In genomic region chr9:48559482-48560139, GRCm38 (mm10) we compare ENCODE assay signal across 9 mouse cellular contexts. TPM values are rescaled to one million over a fixed set of nuclear protein-coding genes. Genes with fewer than 3 reads are reported as not detected.
A peak's percentile ranks its signal among the peaks of the same experiment; 100 is the strongest.
DNase-seq lines count a peak whose midpoint lies in the region; ATAC-seq and TF ChIP-seq lines count a peak whose summit lies in the region.
"Had no signal": no experiment of that assay in that cellular context is flagged by ENCODE, and none has a peak within 500 bp of the region (broad histone marks: within the 10 kb centered on the region; RNA-seq: fewer than 3 reads in every experiment).

No protein-coding gene starts in this region.

- in situ Hi-C loops in CH12.LX (cut with MboI; ENCODE audit: low pct_ligation_motif_present, low pct_unique_long_range_greater_than_20kb, low sequenced_read_pairs), result no loop called here

- peak; percentile 73 for TF ChIP-seq EP300 in CH12.LX (IDR thresholded peaks at IDR 0.05; ENCODE audit: low read length)
- TF ChIP-seq EP300 in stomach, postnatal 0 days (optimal IDR thresholded peaks at IDR 0.05), result no peak

- H3K4me1 ChIP-seq in hindbrain, embryonic 11.5 days (replicated peaks; ENCODE audit: control insufficient read depth, insufficient read depth, low read length), result no peaks in the 10 kb centered on the region
- H3K4me1 ChIP-seq in hindbrain, embryonic 13.5 days (replicated peaks), result no peaks in the 10 kb centered on the region
- H3K4me1 ChIP-seq in CH12.LX (ENCODE audit: control insufficient read depth in 1 of 2, insufficient read depth in 2 of 2), result peaks cover 13 to 19% of the 10 kb centered on the region in 2 experiments
- H3K4me1 ChIP-seq in midbrain, postnatal 0 days (ENCODE audit: insufficient read depth, low read length), result no peaks in the 10 kb centered on the region
- H3K4me1 ChIP-seq in stomach, postnatal 0 days (replicated peaks; ENCODE audit: control insufficient read depth, insufficient read depth), result no peaks in the 10 kb centered on the region
- H3K4me1 ChIP-seq: embryonic facial prominence, embryonic 13.5 days had no signal

- 36% methylated on average over 4 of the region's 4 CpGs for WGBS in hindbrain, embryonic 11.5 days
- WGBS in hindbrain, embryonic 13.5 days, result 44% methylated on average over 4 of the region's 4 CpGs
- 31% methylated on average over 4 of the region's 4 CpGs for WGBS in midbrain, postnatal 0 days
- 18% methylated on average over 4 of the region's 4 CpGs for WGBS in stomach, postnatal 0 days

- no peaks in the 10 kb centered on the region for H3K27me3 ChIP-seq in hindbrain, embryonic 11.5 days (ENCODE audit: control insufficient read depth, insufficient read depth, low read length)
- H3K27me3 ChIP-seq in hindbrain, embryonic 13.5 days, result 0 out of 2 replicates have a peak, but pooled peaks cover 3% of the 10 kb centered on the region
- no peaks in the 10 kb centered on the region for H3K27me3 ChIP-seq in CH12.LX (replicated peaks)
- H3K27me3 ChIP-seq in midbrain, postnatal 0 days (ENCODE audit: insufficient read depth, low read length), result peaks cover 3% of the 10 kb centered on the region; the same call in 1 of the 2 replicates
- H3K27me3 ChIP-seq in stomach, postnatal 0 days (ENCODE audit: control insufficient read depth, insufficient read depth, low read length), result no peaks in the 10 kb centered on the region

- no peak for ATAC-seq in hindbrain, embryonic 11.5 days (ENCODE audit: low FRiP score)
- ATAC-seq in hindbrain, embryonic 13.5 days (ENCODE audit: low FRiP score), result no peak
- no peak for ATAC-seq in midbrain, postnatal 0 days (ENCODE audit: low FRiP score)
- no peak for ATAC-seq in stomach, postnatal 0 days (ENCODE audit: low FRiP score, low TSS enrichment)

- TF ChIP-seq RAD21 in CH12.LX (IDR thresholded peaks at IDR 0.05; ENCODE audit: low read depth, low read length), result peak; percentile 87

- no peak overlapping the region for H3K27ac ChIP-seq in hindbrain, embryonic 11.5 days (ENCODE audit: low read depth, low read length)
- no peak overlapping the region for H3K27ac ChIP-seq in hindbrain, embryonic 13.5 days
- peak overlapping the region; percentile 65; the same call in 1 of the 2 replicates for H3K27ac ChIP-seq in CH12.LX (ENCODE audit: insufficient read depth, low read depth)
- no peak overlapping the region for H3K27ac ChIP-seq in midbrain, postnatal 0 days (ENCODE audit: low read depth, low read length)
- no peak overlapping the region for H3K27ac ChIP-seq in stomach, postnatal 0 days (replicated peaks)
- H3K27ac ChIP-seq: embryonic facial prominence, embryonic 13.5 days had no signal

- TF ChIP-seq CTCF in CH12.LX (conservative IDR thresholded peaks at IDR 0.05 in 1 of 2, IDR thresholded peaks at IDR 0.05 in 1 of 2; ENCODE audit: low read depth in 2 of 2, low read length in 2 of 2), result peak; percentile 72 to 88
- peak; percentile 92 for TF ChIP-seq CTCF in midbrain, postnatal 0 days (IDR thresholded peaks at IDR 0.05)
- peak; percentile 91 for TF ChIP-seq CTCF in stomach, postnatal 0 days (IDR thresholded peaks at IDR 0.05; ENCODE audit: low read depth)

- H3K36me3 ChIP-seq in hindbrain, embryonic 11.5 days (ENCODE audit: control insufficient read depth, insufficient read depth, low read length), result no peaks in the 10 kb centered on the region
- H3K36me3 ChIP-seq in hindbrain, embryonic 13.5 days, result no peaks in the 10 kb centered on the region
- no peaks in the 10 kb centered on the region for H3K36me3 ChIP-seq in CH12.LX (replicated peaks in 1 of 2; ENCODE audit: control insufficient read depth in 1 of 2, insufficient read depth in 1 of 2, low read length in 1 of 2)
- no peaks in the 10 kb centered on the region for H3K36me3 ChIP-seq in midbrain, postnatal 0 days (ENCODE audit: insufficient read depth, low read length)
- H3K36me3 ChIP-seq in stomach, postnatal 0 days (ENCODE audit: control insufficient read depth, insufficient read depth, low read length), result no peaks in the 10 kb centered on the region
- H3K36me3 ChIP-seq: embryonic facial prominence, embryonic 13.5 days had no signal

- dilution Hi-C loops in CH12.LX (cut with MboI; ENCODE audit: extremely low pct_ligation_motif_present, extremely low pct_unique_long_range_greater_than_20kb, low sequenced_read_pairs), result no loop called here

- no peak overlapping the region for H3K4me3 ChIP-seq in hindbrain, embryonic 11.5 days (ENCODE audit: low read depth, low read length)
- H3K4me3 ChIP-seq in hindbrain, embryonic 13.5 days, result no peak overlapping the region
- no peak overlapping the region for H3K4me3 ChIP-seq in CH12.LX (replicated peaks in 1 of 3; ENCODE audit: low read depth in 2 of 3, low read length in 2 of 3, poor library complexity in 1 of 3)
- H3K4me3 ChIP-seq in midbrain, postnatal 0 days (ENCODE audit: low read depth, low read length), result no peak overlapping the region
- no peak overlapping the region for H3K4me3 ChIP-seq in stomach, postnatal 0 days (ENCODE audit: low read depth, low read length)
- H3K4me3 ChIP-seq: embryonic facial prominence, embryonic 13.5 days had no signal

- H3K4me2 ChIP-seq in hindbrain, embryonic 11.5 days (replicated peaks; ENCODE audit: low read depth, low read length), result no peak overlapping the region
- no peak overlapping the region for H3K4me2 ChIP-seq in hindbrain, embryonic 13.5 days
- peak overlapping the region; percentile 78 for H3K4me2 ChIP-seq in CH12.LX (ENCODE audit: insufficient read depth, low read depth, poor library complexity, severe bottlenecking)
- no peak overlapping the region for H3K4me2 ChIP-seq in midbrain, postnatal 0 days (ENCODE audit: low read depth, low read length, poor library complexity, severe bottlenecking)
- H3K4me2 ChIP-seq in stomach, postnatal 0 days (replicated peaks; ENCODE audit: low read depth), result no peak overlapping the region
- H3K4me2 ChIP-seq: embryonic facial prominence, embryonic 13.5 days had no signal

- H3K9ac ChIP-seq in hindbrain, embryonic 11.5 days (ENCODE audit: low read depth, low read length), result no peak overlapping the region
- H3K9ac ChIP-seq in hindbrain, embryonic 13.5 days, result no peak overlapping the region
- H3K9ac ChIP-seq in CH12.LX (ENCODE audit: insufficient read depth, low read depth), result no peak overlapping the region; the same call in 1 of the 2 replicates
- H3K9ac ChIP-seq in midbrain, postnatal 0 days (replicated peaks; ENCODE audit: low read length, poor library complexity, severe bottlenecking), result no peak overlapping the region
- H3K9ac ChIP-seq in stomach, postnatal 0 days (ENCODE audit: low read length), result no peak overlapping the region
- H3K9ac ChIP-seq: embryonic facial prominence, embryonic 13.5 days had no signal

- no peak for TF ChIP-seq POLR2A in CH12.LX (IDR thresholded peaks at IDR 0.05; ENCODE audit: low read depth, low read length)

- no peaks in the 10 kb centered on the region for H3K79me2 ChIP-seq in CH12.LX (replicated peaks; ENCODE audit: control insufficient read depth, extremely low read depth, insufficient read depth, poor library complexity, severe bottlenecking)

- no peaks in the 10 kb centered on the region for H3K9me3 ChIP-seq in hindbrain, embryonic 11.5 days (ENCODE audit: control insufficient read depth, low read length)
- H3K9me3 ChIP-seq in hindbrain, embryonic 13.5 days, result no peaks in the 10 kb centered on the region
- H3K9me3 ChIP-seq in CH12.LX (replicated peaks; ENCODE audit: low read length), result no peaks in the 10 kb centered on the region
- H3K9me3 ChIP-seq in midbrain, postnatal 0 days (ENCODE audit: low read length), result no peaks in the 10 kb centered on the region
- H3K9me3 ChIP-seq in stomach, postnatal 0 days (ENCODE audit: control insufficient read depth, low read length), result no peaks in the 10 kb centered on the region
- H3K9me3 ChIP-seq: embryonic facial prominence, embryonic 13.5 days had no signal

- DNase-seq in hindbrain, embryonic 11.5 days (ENCODE audit: low spot score), result peak; percentile 50
- peak; percentile 70 for DNase-seq in CH12.LX (ENCODE audit: extremely low read depth)
- DNase-seq in adrenal gland, postnatal 14 days, result peak; percentile 60
- DNase-seq in forelimb bud, embryonic 11.5 days (ENCODE audit: low read depth, low spot score), result peak; percentile 10
- DNase-seq in layer of hippocampus, postnatal 14 days (ENCODE audit: low spot score in 2 of 2), result peak; percentile 40 to 59
- DNase-seq in midbrain, postnatal 0 days (ENCODE audit: low spot score), result peak; percentile 70
- peak; percentile 48 for DNase-seq in stomach, postnatal 0 days (ENCODE audit: low spot score)

TF ChIP-seq in CH12.LX, 34 proteins besides CTCF, POLR2A, EP300 and RAD21 (continues in another document):
- TF ChIP-seq JUND (conservative IDR thresholded peaks at IDR 0.05; ENCODE audit: low read depth, low read length) (0 out of 2 replicates have a peak, but pooled peaks have one; percentile 44), POLR2AphosphoS2 (IDR thresholded peaks at IDR 0.05; ENCODE audit: low read depth, low read length) (no peak), CHD1 (IDR thresholded peaks at IDR 0.05; ENCODE audit: low read depth, low read length) (no peak), TBP (conservative IDR thresholded peaks at IDR 0.05; ENCODE audit: low read depth, low read length) (no peak), HCFC1 (IDR thresholded peaks at IDR 0.05; ENCODE audit: low read depth, low read length) (no peak; the same call in 1 of the 2 replicates), CHD2 (IDR thresholded peaks at IDR 0.05; ENCODE audit: low read length) (0 out of 2 replicates have a peak, but pooled peaks have one; percentile 33), E2F4 (IDR thresholded peaks at IDR 0.05; ENCODE audit: insufficient replicate concordance, low read depth, low read length) (no peak), UBTF (IDR thresholded peaks at IDR 0.05; ENCODE audit: low read depth, low read length) (no peak), BHLHE40 (IDR thresholded peaks at IDR 0.05; ENCODE audit: low read depth, low read length) (peak; percentile 43; the same call in 1 of the 2 replicates), MEF2A (IDR thresholded peaks at IDR 0.05; ENCODE audit: borderline replicate concordance, low read depth, low read length) (0 out of 2 replicates have a peak, but pooled peaks have one; percentile 32), NELFE (IDR thresholded peaks at IDR 0.05; ENCODE audit: low read depth, low read length) (no peak), SIN3A (IDR thresholded peaks at IDR 0.05; ENCODE audit: low read length) (peak; percentile 71; the same call in 1 of the 2 replicates)

RNA-seq across cellular contexts. Expression of gene Nnmt, which starts 45.3 kb away (rescaled TPM):
- polyA plus RNA-seq in hindbrain, embryonic 11.5 days (2014; fragmentation: Nextera tagmentation; extraction: Ambion mirVana), result 0.81 and 1.2 TPM in 2 replicates
- polyA plus RNA-seq in hindbrain, embryonic 13.5 days (2015; fragmentation: Nextera tagmentation; extraction: Ambion mirVana), result 0.38 and 0.81 TPM in 2 replicates
- total RNA-seq in CH12.LX (2012; rRNA removed), result not detected in 2 replicates
- total RNA-seq in CH12.LX (2014; rRNA removed), result not detected in 2 replicates
- not detected in 2 replicates for polyA plus RNA-seq in CH12.LX (2012; ENCODE audit: insufficient read length, low read depth)
- total RNA-seq in adrenal gland, postnatal 14 days (2021), result 14.4 and 20.7 TPM in 2 replicates
- total RNA-seq in layer of hippocampus, postnatal 14 days (2021), result 1 to 10 TPM; 2.7 to 4.1 TPM
- 0.57 and 1.4 TPM in 2 replicates for total RNA-seq in midbrain, postnatal 0 days (2014; rRNA removed)
- 3.1 and 3.5 TPM in 2 replicates for polyA plus RNA-seq in midbrain, postnatal 0 days (2015; fragmentation: Nextera tagmentation; extraction: Ambion mirVana)
- polyA plus RNA-seq in stomach, postnatal 0 days (2015; fragmentation: Nextera tagmentation; extraction: Ambion mirVana), result 3.3 and 5.3 TPM in 2 replicates

Comparison
In these comparisons a context has a peak if more than half of its experiments do, and no peak if none do; other contexts are left out.
1. DNase-seq: peak in every context shown above with its lines; median percentile 70 in CH12.LX; 70 in midbrain, postnatal 0 days; 60 in adrenal gland, postnatal 14 days; 50 in hindbrain, embryonic 11.5 days; 50 in layer of hippocampus, postnatal 14 days; 48 in stomach, postnatal 0 days; 10 in forelimb bud, embryonic 11.5 days.